Mouse (Mus musculus) forelimb bud, embryonic 11.5 days (tissue): ENCODE data around the gene Hmmr.

Source experiments
- DNase-seq: peaks from one replicate; pipeline ENCODE4 v3.0.0-alpha.2; 2012; ENCODE audit warnings: low read depth, low spot score

The Hmmr gene

GRCm38 (mm10) chr11:40694311-40695087 lies 38.7 kb downstream of the Hmmr start:
- peak; percentile 87 for DNase-seq

GRCm38 (mm10) chr11:40693366-40693951 lies 39.8 kb downstream of the Hmmr start:
- DNase-seq, result peak; percentile 65

- peak; percentile 90 for DNase-seq
These were observed 40.5 kb downstream of the Hmmr start for GRCm38 (mm10) chr11:40692511-40693365.

GRCm38 (mm10) chr11:40692101-40692509 lies 41.1 kb downstream of the Hmmr start:
- DNase-seq, result peak; percentile 12

- no peak for DNase-seq
These were observed 42.6 kb downstream of the Hmmr start for GRCm38 (mm10) chr11:40690444-40691127.

GRCm38 (mm10) chr11:40683295-40683694 lies 49.9 kb downstream of the Hmmr start:
- no peak for DNase-seq

DNA sequence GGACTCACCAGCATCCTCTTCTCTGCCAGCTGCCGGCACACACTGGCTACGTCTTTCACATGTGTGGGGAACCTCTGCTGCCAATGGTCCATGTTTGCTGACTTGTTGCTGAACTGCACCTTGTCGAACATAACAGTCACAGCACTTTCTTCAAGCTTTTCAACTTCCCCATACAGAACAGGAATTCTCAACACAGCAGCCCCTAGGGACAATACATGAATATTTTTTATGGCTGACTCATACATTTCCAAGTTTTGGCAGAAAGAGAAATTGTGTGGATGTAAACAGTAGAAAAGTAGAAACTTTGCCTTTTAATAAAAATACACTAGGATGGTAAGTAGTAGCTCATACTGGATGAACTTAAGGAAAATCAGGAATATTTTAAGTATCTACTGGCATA lies 50.8 kb downstream of the Hmmr start:
- DNase-seq, result no peak

- peak; percentile 14 for DNase-seq
These were observed 56.1 kb downstream of the Hmmr start for GRCm38 (mm10) chr11:40677169-40677568.

- no peak for DNase-seq
These were observed 58.0 kb downstream of the Hmmr start for GRCm38 (mm10) chr11:40675014-40675730.
